Mouse (Mus musculus): ENCODE measurements around the gene Mrvi1.

Gene Mrvi1

GRCm38 (mm10) chr7:110834522-110834921 lies 147.7 kb downstream of the Mrvi1 start:
- DNase-seq (ENCODE audit: low spot score in 2 of 2): no peak

GRCm38 (mm10) chr7:110834018-110834417 lies 148.2 kb downstream of the Mrvi1 start:
- DNase-seq (ENCODE audit: low spot score in 2 of 2): no peak

- no peak for DNase-seq (ENCODE audit: low spot score in 2 of 2)
Observed at GRCm38 (mm10) chr7:110833024-110833423, 149.2 kb downstream of the Mrvi1 start.

GRCm38 (mm10) chr7:110823995-110824953 lies 158.0 kb downstream of the Mrvi1 start:
- DNase-seq (ENCODE audit: low spot score in 2 of 2): no peak

GRCm38 (mm10) chr7:110823593-110823992 lies 158.7 kb downstream of the Mrvi1 start:
- no peak for DNase-seq (ENCODE audit: low spot score in 2 of 2)

GRCm38 (mm10) chr7:110823076-110823475 lies 159.2 kb downstream of the Mrvi1 start:
- no peak for DNase-seq (ENCODE audit: low spot score in 2 of 2)

DNA sequence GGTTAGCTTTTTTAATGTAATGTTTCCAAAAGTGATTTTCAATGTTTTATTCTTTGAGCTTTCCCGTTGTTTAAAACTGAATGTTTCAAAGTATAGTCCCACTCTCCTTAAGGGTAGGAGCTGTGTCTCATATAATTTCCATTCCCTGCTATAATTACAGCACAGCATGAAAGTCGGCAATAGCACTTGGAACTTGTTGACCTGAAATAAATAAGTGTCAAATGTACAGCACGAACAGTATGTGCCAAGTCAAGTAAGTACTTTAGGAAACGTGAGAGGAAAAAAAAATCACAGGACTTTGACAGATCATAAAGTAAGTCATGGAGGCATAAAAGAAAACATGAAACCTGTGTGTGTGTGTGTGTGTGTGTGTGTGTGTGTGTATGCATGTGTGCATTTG lies 160.2 kb downstream of the Mrvi1 start:
- no peak for DNase-seq (ENCODE audit: low spot score in 2 of 2)

GRCm38 (mm10) chr7:110821653-110822052 lies 160.6 kb downstream of the Mrvi1 start:
- DNase-seq (ENCODE audit: low spot score in 2 of 2): peak; percentile 53 to 72

DNA sequence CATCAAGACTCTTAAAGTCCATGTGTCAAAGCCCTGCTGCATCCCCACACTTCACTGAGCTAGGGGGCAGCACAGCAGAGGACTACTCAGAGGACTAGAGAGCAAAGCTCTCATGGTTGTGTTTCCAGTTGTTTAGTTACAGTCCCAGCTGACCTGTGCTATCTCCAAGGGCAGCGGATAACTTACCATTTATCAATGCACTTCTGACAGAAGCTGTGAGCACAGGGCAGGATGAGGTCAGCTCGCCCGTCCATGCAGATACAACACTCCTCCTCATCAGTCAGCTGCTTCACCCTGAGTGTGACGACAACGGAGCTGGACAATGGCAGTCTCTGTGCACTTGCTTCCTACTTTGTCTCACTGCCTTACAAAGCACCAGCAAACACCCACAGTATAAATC lies 161.2 kb downstream of the Mrvi1 start:
- no peak for DNase-seq (ENCODE audit: low spot score in 2 of 2)

DNA sequence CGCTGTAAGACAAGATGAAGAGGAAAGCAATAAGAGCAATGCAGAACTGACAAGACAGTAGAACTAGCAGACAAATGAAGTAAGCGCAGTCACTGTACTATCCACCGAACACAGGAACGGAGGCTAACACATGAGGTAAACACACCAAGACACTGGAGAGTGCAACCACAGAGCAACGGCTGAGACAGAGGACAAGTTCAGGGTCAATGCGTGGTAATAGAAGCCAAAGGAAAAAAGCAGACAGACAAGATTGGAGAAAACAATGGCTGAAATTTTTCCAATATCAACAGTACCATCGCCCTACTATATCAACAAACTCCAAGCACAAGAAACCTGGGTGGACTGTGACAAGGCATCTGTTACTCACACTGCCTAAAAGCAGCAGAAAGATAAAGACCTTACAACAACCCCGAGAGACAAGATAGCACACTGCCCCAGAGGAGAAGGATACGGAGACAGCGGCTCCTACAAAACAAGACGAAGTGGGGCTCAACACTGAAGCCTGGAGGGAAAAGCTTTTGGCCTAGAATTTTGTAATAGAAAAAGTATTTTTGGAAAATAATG lies 163.4 kb downstream of the Mrvi1 start:
- no peak for DNase-seq (ENCODE audit: low spot score in 2 of 2)

Data from frontal cortex, postnatal 36 days (tissue).